Mouse (Mus musculus) MEL (cell line): ENCODE measurements at regions not wholly inside any gene's neighbourhood (a gene's known extent, or its start where the extent isn't known, plus 50 kb on each side); places are given as distances from the start of the nearest gene placed in this dataset.

Source experiments
- GATA1 ChIP-seq: IDR thresholded peaks from 2 replicates; pipeline ENCODE4 v1.6.1; 2011; ENCODE audit warnings: low read depth, low read length, improper control_type of control experiment
- USF1 ChIP-seq: IDR thresholded peaks from 2 replicates; pipeline ENCODE4 v1.6.1; 2014; ENCODE audit warnings: low read depth, mild to moderate bottlenecking, inconsistent platforms, low read length, improper control_type of control experiment, moderate library complexity

DNA sequence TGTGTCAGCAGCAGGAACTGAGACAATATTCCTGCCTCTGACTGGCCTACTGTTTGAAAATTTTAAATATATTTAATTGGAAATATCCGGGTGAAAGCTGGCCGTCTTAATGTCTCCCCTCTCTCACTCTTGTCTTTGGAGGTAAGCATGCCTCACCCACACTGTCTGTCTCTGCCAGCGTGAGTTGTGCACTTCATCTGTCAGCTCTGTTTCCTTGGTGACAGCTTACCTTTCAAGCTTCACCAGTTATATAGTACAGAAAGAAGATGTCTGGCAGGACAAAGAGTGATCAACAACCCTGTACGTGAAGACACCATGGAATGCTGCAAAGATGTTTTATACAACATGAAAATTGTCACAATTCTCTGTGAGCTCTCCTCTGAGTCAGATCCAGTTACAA lies 155.3 kb downstream of the Ibtk start:
- no peak for TF ChIP-seq GATA1
- TF ChIP-seq USF1 = no peak
